Mouse (Mus musculus) embryonic facial prominence, embryonic 15.5 days (tissue): Measurements from ENCODE around the gene Nfyc. TPM values are rescaled to one million over a fixed set of nuclear protein-coding genes. Genes with fewer than 3 reads are reported as not detected.

Experiments
- ATAC-seq: fragments of 200-750 bp; cut with Nextera tagmentation; 2 replicates; pipeline ENCODE4 v1.8.0; 2017; ENCODE audit warnings: low read depth, moderate TSS enrichment; ENCODE audit not compliant: insufficient number of reproducible peaks, low FRiP score, low TSS enrichment
- H3K27ac ChIP-seq: fragments of 300-500 bp; sonication (generic); replicated peaks from 2 replicates; pipeline ENCODE4 v1.5.1; 2015; ENCODE audit warnings: mild to moderate bottlenecking, inconsistent platforms
- H3K27me3 ChIP-seq: fragments of 300-500 bp; sonication (generic); 2 replicates; pipeline ENCODE4 v1.6.1; 2015; ENCODE audit warnings: inconsistent platforms
- H3K36me3 ChIP-seq: fragments of 300-500 bp; sonication (generic); 2 replicates; pipeline ENCODE4 v1.6.1; 2015; ENCODE audit warnings: mild to moderate bottlenecking, inconsistent platforms
- H3K4me1 ChIP-seq: fragments of 300-500 bp; sonication (generic); 2 replicates; pipeline ENCODE4 v1.6.1; 2015; ENCODE audit warnings: inconsistent platforms
- H3K4me2 ChIP-seq: fragments of 300-500 bp; sonication (generic); replicated peaks from 2 replicates; pipeline ENCODE4 v1.6.1; 2015; ENCODE audit warnings: mild to moderate bottlenecking, inconsistent platforms
- H3K4me3 ChIP-seq: fragments of 300-500 bp; sonication (generic); replicated peaks from 2 replicates; pipeline ENCODE4 v1.5.1; 2015; ENCODE audit warnings: mild to moderate bottlenecking, inconsistent platforms
- H3K9ac ChIP-seq: fragments of 300-500 bp; sonication (generic); 2 replicates; pipeline ENCODE4 v1.6.1; 2015; ENCODE audit warnings: inconsistent platforms
- H3K9me3 ChIP-seq: fragments of 300-500 bp; sonication (generic); replicated peaks from 2 replicates; pipeline ENCODE4 v1.6.1; 2016; ENCODE audit warnings: inconsistent platforms
- WGBS: fragments of 180-500 bp; shearing (Covaris S2); methylation state at CpG from one replicate; pipeline ENCODE4 v1.1.7; 2015; 5-methylcytosine and 5-hydroxymethylcytosine counted together
- polyA plus RNA-seq: library from polyadenylated mRNA; unstranded; fragments of >200 nt; fragmentation: Nextera tagmentation; extraction: Ambion mirVana; gene quantifications from 2 replicates; pipeline ENCODE4 v1.2.1, GENCODE M21; 2015

Gene Nfyc
- 88.3 and 99.4 TPM in 2 replicates for polyA plus RNA-seq

DNA sequence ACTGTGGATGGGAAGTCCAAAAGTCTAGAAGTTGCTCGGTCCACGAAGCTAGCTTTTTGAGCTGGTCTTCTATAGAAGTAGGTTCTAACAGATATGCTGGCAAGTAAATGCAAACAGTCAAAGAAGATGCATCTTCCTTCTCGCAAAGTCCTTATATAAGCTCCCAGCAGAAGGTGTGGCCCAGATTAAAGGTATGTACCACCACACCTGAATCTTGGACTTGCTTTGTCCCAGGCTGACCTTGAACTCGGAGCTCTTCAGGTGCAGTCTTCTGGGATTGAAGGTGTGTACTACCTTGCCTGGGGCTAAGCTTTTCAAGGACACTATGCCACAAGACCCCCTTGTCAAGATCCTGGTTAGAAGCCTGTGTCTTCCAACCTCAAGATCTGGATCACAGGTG is at the start of gene Nfyc:
Gene Nfyc (minus strand): TSS at position 101 of the 400 bp plus-strand sequence.
- Histone ChIP-seq H3K27me3 (no peaks in the 10 kb centered on the region), H3K9ac (no peak within 1 kb of the TSS), H3K4me3 (no peak within 1 kb of the TSS)

DNA sequence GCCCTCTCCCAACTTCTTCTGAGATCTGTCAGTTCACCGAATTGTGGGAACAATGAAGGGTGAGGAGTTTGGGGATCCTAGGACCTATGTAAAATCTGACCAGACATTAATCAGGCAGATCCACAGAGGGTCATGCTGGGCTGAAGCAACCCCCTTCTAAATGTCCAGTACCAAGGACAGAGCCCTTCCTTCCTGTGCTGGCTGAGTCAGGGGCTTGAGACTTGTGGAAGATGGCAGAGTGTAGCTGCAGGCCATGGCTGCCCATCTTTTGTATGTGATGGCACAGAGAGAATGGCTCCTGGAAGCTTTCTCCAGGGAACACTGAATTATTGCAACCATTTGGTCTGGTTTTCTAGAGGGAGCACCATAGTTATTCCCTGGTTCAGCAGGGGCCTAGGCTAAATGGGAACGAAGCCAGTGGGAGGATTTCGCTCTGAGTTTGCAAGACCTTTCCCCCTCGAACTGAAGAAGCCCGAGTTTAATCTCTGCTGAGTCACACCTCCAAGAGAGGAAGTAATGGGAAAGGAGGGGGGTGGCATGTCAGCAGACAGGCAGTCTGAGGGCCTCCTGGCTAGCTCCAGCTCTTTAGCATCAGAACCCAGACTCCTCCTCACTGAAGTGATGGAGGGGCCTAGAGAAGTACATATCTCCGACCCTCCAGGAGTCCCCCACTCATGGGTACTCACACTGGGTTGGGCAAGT is 49.5 kb upstream of the Nfyc start:
- Histone ChIP-seq H3K4me2 (no peak overlapping the region), H3K4me3 (no peak overlapping the region), H3K9ac (no peak overlapping the region), H3K4me1 (peaks cover 17% of the 10 kb centered on the region), H3K36me3 (no peaks in the 10 kb centered on the region), H3K9me3 (no peaks in the 10 kb centered on the region), H3K27me3 (no peaks in the 10 kb centered on the region), H3K27ac (no peak overlapping the region)
- WGBS: 58% methylated on average over 6 of the region's 6 CpGs
- no peak for ATAC-seq

More for the DNA sequence above, at the start of gene Nfyc:
- H3K9me3 ChIP-seq: no peaks in the 10 kb centered on the region
- H3K27ac ChIP-seq: peak within 1 kb of the TSS; percentile 1; the same call in 1 of the 2 replicates
- 82% methylated on average over 4 of the region's 4 CpGs for whole genome bisulfite sequencing
- no peak within 1 kb of the TSS for H3K4me2 ChIP-seq
- ATAC-seq: no peak
- no peaks in the 10 kb centered on the region for H3K36me3 ChIP-seq
- H3K4me1 ChIP-seq: no peaks in the 10 kb centered on the region

DNA sequence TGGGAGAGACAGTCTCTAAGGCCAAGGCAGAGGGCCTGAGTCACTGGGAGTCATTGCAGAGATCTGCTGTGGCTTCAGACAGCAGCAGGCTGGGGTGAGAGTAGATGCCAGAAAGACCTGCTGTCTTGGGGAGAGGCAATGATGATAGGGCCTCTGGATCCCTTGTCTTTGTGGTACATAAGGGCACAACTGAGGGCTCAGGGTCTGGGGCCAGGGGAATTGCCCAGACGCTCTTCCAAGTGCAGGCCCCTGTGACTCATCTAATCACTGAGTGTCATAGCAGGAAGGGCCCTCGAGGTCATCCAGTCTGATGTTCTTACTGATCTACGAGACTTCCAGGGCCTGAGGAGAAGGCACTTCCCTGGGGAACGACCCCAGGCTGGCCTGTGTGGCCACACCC is 48.0 kb upstream of the Nfyc start:
- Histone ChIP-seq H3K36me3 (no peaks in the 10 kb centered on the region), H3K4me3 (no peak overlapping the region), H3K9me3 (no peaks in the 10 kb centered on the region), H3K4me2 (no peak overlapping the region), H3K9ac (no peak overlapping the region), H3K4me1 (peaks cover 11% of the 10 kb centered on the region; the same call in 1 of the 2 replicates), H3K27me3 (no peaks in the 10 kb centered on the region), H3K27ac (no peak overlapping the region)
- ATAC-seq: no peak
- 34% methylated on average over 4 of the region's 4 CpGs for WGBS

DNA sequence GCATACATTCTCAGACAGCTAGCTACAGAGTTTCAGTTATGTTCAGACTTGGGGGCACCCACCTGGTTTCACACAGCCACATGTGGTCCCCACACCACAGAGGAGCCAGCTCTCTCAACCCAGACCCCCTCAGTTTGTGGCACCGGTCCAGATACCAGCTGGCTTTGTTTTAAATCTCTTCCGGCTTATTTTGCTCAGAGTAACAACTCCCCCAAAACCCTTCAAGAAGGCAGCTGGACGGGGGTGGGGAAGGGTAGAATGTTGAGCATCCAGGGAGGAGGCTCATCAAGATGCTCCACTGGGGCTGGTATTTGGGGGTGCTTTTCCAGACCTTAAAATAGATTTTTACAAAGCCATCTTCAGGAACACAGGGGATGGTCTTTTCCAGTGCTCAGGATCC is 47.4 kb upstream of the Nfyc start:
- H3K9ac ChIP-seq: no peak overlapping the region
- no peak overlapping the region for H3K4me3 ChIP-seq
- H3K27ac ChIP-seq: no peak overlapping the region
- H3K9me3 ChIP-seq: no peaks in the 10 kb centered on the region
- no peak overlapping the region for H3K4me2 ChIP-seq
- 35% methylated on average over 3 of the region's 3 CpGs for WGBS
- no peaks in the 10 kb centered on the region for H3K27me3 ChIP-seq
- H3K36me3 ChIP-seq: no peaks in the 10 kb centered on the region
- H3K4me1 ChIP-seq: peaks cover 11% of the 10 kb centered on the region; the same call in 1 of the 2 replicates
- no peak for ATAC-seq

DNA sequence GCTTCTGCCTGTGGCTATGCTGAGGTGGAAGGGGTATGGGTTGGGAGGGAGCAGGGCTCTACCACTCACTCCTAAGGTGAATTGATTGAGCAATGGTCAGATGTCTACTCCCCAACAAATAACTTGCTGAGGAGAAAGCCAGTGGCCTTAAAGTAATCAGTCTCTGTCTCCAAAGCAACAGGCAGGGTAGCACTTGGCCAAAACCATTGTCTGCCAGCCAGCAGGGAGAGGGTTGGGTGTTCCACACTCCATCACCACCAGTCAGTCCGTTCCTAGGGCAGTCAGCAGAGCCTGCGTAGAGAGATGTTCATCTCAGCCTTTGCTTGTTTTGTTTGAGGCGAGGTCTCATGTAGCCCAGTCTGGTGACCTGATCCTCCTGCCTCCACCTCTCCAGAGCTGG is 44.6 kb upstream of the Nfyc start:
- Histone ChIP-seq H3K4me1 (peaks cover 11% of the 10 kb centered on the region; the same call in 1 of the 2 replicates), H3K36me3 (no peaks in the 10 kb centered on the region), H3K27ac (no peak overlapping the region), H3K27me3 (0 out of 2 replicates have a peak, but pooled peaks cover 3% of the 10 kb centered on the region), H3K4me3 (no peak overlapping the region), H3K4me2 (no peak overlapping the region), H3K9me3 (no peaks in the 10 kb centered on the region), H3K9ac (no peak overlapping the region)
- 50% methylated on average over 3 of the region's 3 CpGs for WGBS
- no peak for ATAC-seq

DNA sequence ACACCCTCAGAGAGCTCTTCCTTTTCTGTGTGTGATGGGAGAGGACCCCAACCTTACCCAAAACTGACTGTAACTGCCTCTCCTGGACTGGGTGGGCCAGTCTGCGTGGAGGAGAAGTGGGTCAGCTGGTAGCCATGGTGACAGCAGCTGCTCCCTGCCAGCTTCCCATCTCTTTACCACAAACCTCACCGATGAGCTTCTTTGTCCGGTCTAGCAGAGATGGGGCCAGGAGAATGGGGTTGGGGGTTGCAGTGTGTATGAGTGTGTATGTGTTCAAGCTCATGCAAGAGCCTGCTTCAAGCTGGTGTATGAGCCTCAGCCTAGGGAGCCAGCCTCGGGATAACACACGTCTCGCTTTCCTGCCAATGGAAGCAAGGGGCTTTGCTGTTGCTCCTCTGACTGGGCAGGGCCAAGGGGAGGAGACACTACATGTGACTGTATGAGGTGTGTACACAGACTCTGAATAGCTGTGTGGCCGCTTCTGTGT is 38.9 kb upstream of the Nfyc start:
- Histone ChIP-seq H3K9me3 (no peaks in the 10 kb centered on the region), H3K36me3 (no peaks in the 10 kb centered on the region), H3K9ac (no peak overlapping the region), H3K27me3 (0 out of 2 replicates have a peak, but pooled peaks cover 3% of the 10 kb centered on the region), H3K4me3 (no peak overlapping the region), H3K4me2 (no peak overlapping the region), H3K27ac (no peak overlapping the region), H3K4me1 (no peaks in the 10 kb centered on the region)
- 69% methylated on average over 7 of the region's 7 CpGs for WGBS
- ATAC-seq: no peak

DNA sequence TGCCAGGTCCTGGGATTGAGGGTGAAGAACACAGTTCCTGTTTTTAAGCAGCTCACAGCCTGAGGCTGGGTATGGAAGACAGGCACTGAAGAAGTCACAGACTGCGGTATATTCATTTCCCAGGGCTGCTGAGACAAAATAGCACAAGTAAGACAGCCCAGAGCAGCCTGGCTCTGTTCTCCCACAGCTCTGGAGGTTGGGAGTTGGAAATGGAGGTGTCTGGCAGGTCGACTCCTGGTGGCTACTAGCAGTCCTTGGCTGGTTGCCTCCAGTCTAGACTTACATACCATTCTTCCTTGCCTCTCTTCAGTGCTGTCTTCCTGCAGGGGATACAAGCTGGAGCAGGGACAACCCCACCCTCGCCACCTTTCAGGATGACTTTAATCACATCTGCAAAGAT is 37.6 kb upstream of the Nfyc start:
- ATAC-seq: no peak
- no peak overlapping the region for H3K4me3 ChIP-seq
- H3K4me2 ChIP-seq: no peak overlapping the region
- H3K27me3 ChIP-seq: 0 out of 2 replicates have a peak, but pooled peaks cover 3% of the 10 kb centered on the region
- H3K27ac ChIP-seq: no peak overlapping the region
- no peak overlapping the region for H3K9ac ChIP-seq
- no peaks in the 10 kb centered on the region for H3K4me1 ChIP-seq
- WGBS: 57% methylated on average over 3 of the region's 3 CpGs
- H3K9me3 ChIP-seq: no peaks in the 10 kb centered on the region
- no peaks in the 10 kb centered on the region for H3K36me3 ChIP-seq

DNA sequence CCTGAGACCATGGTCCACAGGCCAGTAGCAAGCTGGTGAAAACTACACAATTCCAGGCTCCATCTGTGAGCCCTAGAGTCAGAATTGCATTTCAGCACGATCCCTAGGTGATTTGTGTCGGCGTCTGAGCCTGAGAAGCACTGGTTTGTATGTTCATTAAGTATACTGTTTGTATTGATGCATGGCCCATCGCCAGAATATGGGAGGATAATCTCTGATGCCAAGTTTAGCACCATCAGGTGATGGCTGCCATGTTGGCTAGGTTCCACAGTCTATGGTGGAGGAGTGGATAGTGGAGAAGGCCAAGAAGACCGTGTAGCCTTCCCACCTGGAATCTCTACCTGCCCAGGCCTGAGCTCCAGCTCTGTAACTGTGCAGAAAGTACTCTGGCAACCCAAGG is 36.9 kb upstream of the Nfyc start:
- Histone ChIP-seq H3K9me3 (no peaks in the 10 kb centered on the region), H3K9ac (no peak overlapping the region), H3K4me1 (no peaks in the 10 kb centered on the region), H3K4me3 (no peak overlapping the region), H3K36me3 (no peaks in the 10 kb centered on the region), H3K27ac (no peak overlapping the region), H3K4me2 (no peak overlapping the region), H3K27me3 (0 out of 2 replicates have a peak, but pooled peaks cover 3% of the 10 kb centered on the region)
- 81% methylated on average over 5 of the region's 5 CpGs for WGBS
- ATAC-seq: no peak

DNA sequence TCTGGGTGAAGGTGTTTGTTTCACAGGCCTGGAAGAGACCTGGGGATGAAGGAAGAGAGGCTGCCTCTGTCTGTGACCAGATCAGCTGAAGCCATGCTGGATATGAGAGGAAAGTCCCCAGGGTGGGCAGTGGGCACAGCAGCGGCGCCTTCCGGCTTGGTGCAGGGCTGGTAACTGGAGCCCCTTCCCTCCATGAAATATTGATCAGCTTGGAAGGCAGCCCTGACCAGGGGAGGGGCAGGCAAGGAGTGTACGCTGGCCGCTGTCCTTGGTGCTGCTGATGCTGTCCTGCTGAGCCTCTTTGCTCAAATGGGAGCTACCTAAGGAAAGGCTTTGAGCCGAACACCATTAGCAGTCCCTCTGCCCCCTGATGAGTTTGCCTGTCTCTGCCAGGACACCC is 34.8 kb upstream of the Nfyc start:
- ATAC-seq: no peak
- Histone ChIP-seq H3K4me1 (no peaks in the 10 kb centered on the region), H3K27ac (no peak overlapping the region), H3K4me3 (no peak overlapping the region), H3K27me3 (0 out of 2 replicates have a peak, but pooled peaks cover 3% of the 10 kb centered on the region), H3K9me3 (no peaks in the 10 kb centered on the region), H3K36me3 (no peaks in the 10 kb centered on the region), H3K4me2 (no peak overlapping the region), H3K9ac (no peak overlapping the region)
- 6% methylated on average over 6 of the region's 6 CpGs for WGBS

DNA sequence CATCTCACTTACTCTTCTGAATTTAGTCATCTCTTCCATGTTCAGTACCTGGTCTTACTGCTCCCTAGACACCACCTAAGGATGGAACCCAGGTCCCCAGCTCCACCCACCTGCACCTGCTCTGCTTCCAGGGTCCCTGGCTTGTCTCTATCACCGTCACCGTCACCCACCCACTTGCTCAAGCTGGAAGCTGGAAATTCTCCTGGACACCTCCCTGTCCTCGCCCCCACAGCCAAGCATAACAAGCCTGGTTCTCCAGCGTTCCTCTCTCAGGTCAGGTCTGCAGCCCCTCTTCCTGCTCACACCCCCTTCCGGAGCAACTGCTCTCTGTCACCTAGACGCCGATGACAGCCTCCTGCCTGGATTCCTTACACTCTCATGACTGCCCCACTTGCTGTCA is 28.5 kb upstream of the Nfyc start:
- Histone ChIP-seq H3K27ac (no peak overlapping the region), H3K4me3 (no peak overlapping the region), H3K9me3 (no peaks in the 10 kb centered on the region), H3K4me2 (no peak overlapping the region), H3K4me1 (no peaks in the 10 kb centered on the region), H3K36me3 (no peaks in the 10 kb centered on the region), H3K27me3 (peaks cover 32% of the 10 kb centered on the region), H3K9ac (no peak overlapping the region)
- ATAC-seq: no peak
- 74% methylated on average over 7 of the region's 7 CpGs for WGBS

DNA sequence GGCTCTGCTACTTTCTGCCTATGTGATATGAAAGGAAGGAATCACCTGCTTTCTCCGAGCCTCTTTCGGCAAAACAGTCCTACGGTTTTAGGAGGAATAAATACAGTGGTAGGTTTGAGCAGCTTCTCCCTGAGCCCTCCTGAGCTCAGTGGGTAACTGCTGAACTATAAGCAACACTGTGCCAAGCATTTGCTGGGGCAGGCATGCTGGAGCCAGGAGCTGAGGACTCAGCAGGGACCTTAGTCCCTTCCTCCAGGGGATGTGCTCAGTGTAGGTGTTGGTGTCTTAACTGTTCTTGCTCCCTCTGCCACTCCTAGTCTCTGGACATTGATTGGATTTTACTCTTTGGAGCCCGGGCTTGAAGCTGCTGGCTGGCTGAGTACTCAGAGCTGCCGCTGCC is 25.0 kb upstream of the Nfyc start:
- WGBS: 28% methylated on average over 5 of the region's 5 CpGs
- Histone ChIP-seq H3K27me3 (peaks cover 49% of the 10 kb centered on the region), H3K4me3 (no peak overlapping the region), H3K4me2 (no peak overlapping the region), H3K9ac (no peak overlapping the region), H3K27ac (no peak overlapping the region), H3K4me1 (no peaks in the 10 kb centered on the region), H3K9me3 (no peaks in the 10 kb centered on the region), H3K36me3 (no peaks in the 10 kb centered on the region)
- ATAC-seq: no peak
